ENCODE assay signal across 8 mouse cellular contexts in genomic region chr5:45278571-45278970, GRCm38 (mm10).
DNase-seq lines count a peak whose midpoint lies in the region; ATAC-seq and TF ChIP-seq lines count a peak whose summit lies in the region.

No protein-coding gene starts in this region.

- peaks cover 21% of the 10 kb centered on the region for H3K4me1 ChIP-seq in hindbrain, embryonic 15.5 days (replicated peaks)
- H3K4me1 ChIP-seq in thymus, adult 2 months (replicated peaks; ENCODE audit: control insufficient read depth, insufficient read depth, low read length), result no peaks in the 10 kb centered on the region

- peak overlapping the region; percentile 53 for H3K4me3 ChIP-seq in gastrocnemius, adult 2 months
- H3K4me3 ChIP-seq in hindbrain, embryonic 15.5 days, result peak overlapping the region; percentile 34
- no peak overlapping the region for H3K4me3 ChIP-seq in thymus, adult 2 months (ENCODE audit: control insufficient read depth, insufficient read depth, low read length)

- under 1% methylated on average over 9 of the region's 9 CpGs for WGBS in hindbrain, embryonic 15.5 days
- 18% methylated on average over 9 of the region's 9 CpGs for WGBS in thymus, adult 2 months

- H3K27me3 ChIP-seq in hindbrain, embryonic 15.5 days, result no peaks in the 10 kb centered on the region
- no peaks in the 10 kb centered on the region for H3K27me3 ChIP-seq in thymus, adult 2 months (ENCODE audit: control insufficient read depth, insufficient read depth, low read length)

- peak; percentile 75 for TF ChIP-seq CTCF in gastrocnemius, adult 2 months (IDR thresholded peaks at IDR 0.05)
- no peak for TF ChIP-seq CTCF in thymus, adult 2 months (IDR thresholded peaks at IDR 0.05; ENCODE audit: borderline replicate concordance, control insufficient read depth, extremely low read depth, insufficient read depth, low read length, poor library complexity)

- no peak overlapping the region for H3K27ac ChIP-seq in gastrocnemius, adult 2 months
- H3K27ac ChIP-seq in hindbrain, embryonic 15.5 days (replicated peaks), result peak overlapping the region; percentile 62; the same call in 1 of the 2 replicates
- no peak overlapping the region for H3K27ac ChIP-seq in thymus, adult 2 months (ENCODE audit: control insufficient read depth, insufficient read depth, low read length)

- no peak for TF ChIP-seq POLR2A in thymus, adult 2 months (IDR thresholded peaks at IDR 0.05; ENCODE audit: control insufficient read depth, extremely low read depth, insufficient read depth, low read length, poor library complexity)

- H3K36me3 ChIP-seq in hindbrain, embryonic 15.5 days, result no peaks in the 10 kb centered on the region
- no peaks in the 10 kb centered on the region for H3K36me3 ChIP-seq in thymus, adult 2 months (ENCODE audit: control insufficient read depth, insufficient read depth, low read length)

- no peaks in the 10 kb centered on the region for H3K9me3 ChIP-seq in hindbrain, embryonic 15.5 days

- peak; percentile 75 for ATAC-seq in hindbrain, embryonic 15.5 days (ENCODE audit: low FRiP score, low read depth)

- peak; percentile 72 to 80 for DNase-seq in adrenal gland, adult 18-20 months (ENCODE audit: low spot score in 2 of 2)
- DNase-seq in cerebellum, postnatal 4 days (ENCODE audit: low spot score in 2 of 2), result peak; percentile 78 to 90
- DNase-seq in gastrocnemius, adult 2 months, result peak; percentile 70
- peak; percentile 63 to 76 for DNase-seq in layer of hippocampus, postnatal 36 days
- peak; percentile 88 for DNase-seq in lung, postnatal 14 days
- peak; percentile 93 to 95 for DNase-seq in right cerebral cortex, adult 2 months (ENCODE audit: low spot score in 2 of 2)
- DNase-seq in thymus, adult 2 months, result no peak

- H3K4me2 ChIP-seq in hindbrain, embryonic 15.5 days, result peak overlapping the region; percentile 67

- H3K9ac ChIP-seq in hindbrain, embryonic 15.5 days, result peak overlapping the region; percentile 34; the same call in 1 of the 2 replicates

- intact Hi-C loops in gastrocnemius, adult 2 months (cut with DNase I), result loop anchor here (2.0 kb wide), 1 partner anchor 974 kb away; no protein-coding TSS in a partner anchor
